Mouse (Mus musculus) layer of hippocampus, adult 11-12 months (tissue): ENCODE results near the gene Clta.

ENCODE experiments used
- DNase-seq: peaks from one replicate; pipeline ENCODE4 v3.0.0; 2022; ENCODE audit warnings: low spot score

Gene Clta

GRCm38 (mm10) chr4:43980846-43981245 is 23.4 kb upstream of the Clta start:
- DNase-seq: no peak

GRCm38 (mm10) chr4:43981251-43981650 is 23.0 kb upstream of the Clta start:
- no peak for DNase-seq

GRCm38 (mm10) chr4:43982053-43982732 is 22.1 kb upstream of the Clta start:
- DNase-seq: peak; percentile 95

- DNase-seq: no peak
Measured at GRCm38 (mm10) chr4:43983181-43983580, 21.1 kb upstream of the Clta start, which contains the start of gene Ccin. TSS of gene Ccin (plus strand) at chr4:43983483.

GRCm38 (mm10) chr4:43983756-43984155 is 20.5 kb upstream of the Clta start:
- DNase-seq: no peak

- no peak for DNase-seq
Measured at GRCm38 (mm10) chr4:43984326-43984725, 19.9 kb upstream of the Clta start.

GRCm38 (mm10) chr4:43988976-43989375 is 15.3 kb upstream of the Clta start:
- no peak for DNase-seq

- no peak for DNase-seq
Measured at GRCm38 (mm10) chr4:43993072-43993471, 11.2 kb upstream of the Clta start.

- DNase-seq: no peak
Measured at GRCm38 (mm10) chr4:43994342-43994741, 9.9 kb upstream of the Clta start.

- DNase-seq: no peak
Measured at GRCm38 (mm10) chr4:44003622-44004021, 630 bp upstream of the Clta start.

- DNase-seq: no peak
Measured at GRCm38 (mm10) chr4:44004623-44005409, 564 bp downstream of the Clta start.

- no peak for DNase-seq
Measured at GRCm38 (mm10) chr4:44010176-44010575, 5.9 kb downstream of the Clta start.

- no peak for DNase-seq
Measured at GRCm38 (mm10) chr4:44010893-44011292, 6.6 kb downstream of the Clta start.

- no peak for DNase-seq
Measured at GRCm38 (mm10) chr4:44011799-44012198, 7.5 kb downstream of the Clta start.

- peak; percentile 96 for DNase-seq
Measured at GRCm38 (mm10) chr4:44012376-44013367, 8.4 kb downstream of the Clta start.

- no peak for DNase-seq
Measured at GRCm38 (mm10) chr4:44013391-44014070, 9.3 kb downstream of the Clta start.

- DNase-seq: no peak
Measured at GRCm38 (mm10) chr4:44016071-44016470, 11.8 kb downstream of the Clta start.

- no peak for DNase-seq
Measured at GRCm38 (mm10) chr4:44016791-44017190, 12.5 kb downstream of the Clta start.

- no peak for DNase-seq
Measured at GRCm38 (mm10) chr4:44022323-44022722, 18.1 kb downstream of the Clta start.

GRCm38 (mm10) chr4:44022766-44023165 is 18.5 kb downstream of the Clta start:
- no peak for DNase-seq

- no peak for DNase-seq
Measured at GRCm38 (mm10) chr4:44023681-44024080, 19.4 kb downstream of the Clta start.

- DNase-seq: no peak
Measured at GRCm38 (mm10) chr4:44024241-44024640, 20.0 kb downstream of the Clta start.
